Mouse (Mus musculus) CH12.LX (cell line): ENCODE results near the gene Gphb5. TPM values are rescaled to one million over a fixed set of nuclear protein-coding genes. Genes with fewer than 3 reads are reported as not detected.
"Not testable (repeated sequence)": the region's sequence is repeated elsewhere in the genome, so short reads cannot be mapped to it uniquely, and the experiment has no call there.

Experiments
- DNase-seq: peaks from one replicate; pipeline ENCODE4 v3.0.0-alpha.2; 2013; ENCODE audit errors: extremely low read depth
- H3K27ac ChIP-seq: 2 replicates; pipeline ENCODE4 v1.5.1; 2012; ENCODE audit warnings: low read depth, mild to moderate bottlenecking, control low read depth, moderate library complexity; ENCODE audit not compliant: insufficient read depth
- H3K27me3 ChIP-seq: replicated peaks from 2 replicates; pipeline ENCODE3; 2012; ENCODE audit warnings: inconsistent platforms
- H3K36me3 ChIP-seq, 2 experiments: replicated peaks in 1 of 2; 2 replicates each; pipeline versions ENCODE3 to v1.6.1; 2012; ENCODE audit warnings: inconsistent platforms in 1 of 2, low read length in 1 of 2, mild to moderate bottlenecking in 1 of 2, mixed read lengths in 1 of 2, moderate library complexity in 1 of 2; ENCODE audit not compliant: control insufficient read depth in 1 of 2, insufficient read depth in 1 of 2
- H3K4me1 ChIP-seq, 2 experiments: 2 replicates each; pipeline ENCODE4 v1.6.1; 2012; ENCODE audit warnings: inconsistent platforms in 1 of 2, moderate library complexity in 1 of 2; ENCODE audit not compliant: insufficient read depth in 2 of 2, control insufficient read depth in 1 of 2
- H3K4me2 ChIP-seq: 2 replicates; pipeline ENCODE4 v1.6.1; 2012; ENCODE audit warnings: low read depth, mild to moderate bottlenecking, control low read depth; ENCODE audit not compliant: poor library complexity, insufficient read depth, severe bottlenecking
- H3K4me3 ChIP-seq, 3 experiments: fragments of 150-350 bp in 1 of 3; sonication (generic) in 1 of 3; replicated peaks in 1 of 3; 2 replicates each; pipeline versions ENCODE3 to v1.5.1; 2011 to 2012; ENCODE audit warnings: low read depth in 2 of 3, low read length in 2 of 3, mild to moderate bottlenecking in 2 of 3, moderate library complexity in 2 of 3, control low read depth in 1 of 3, improper control_type of control experiment in 1 of 3, inconsistent platforms in 1 of 3, mixed read lengths in 1 of 3; ENCODE audit not compliant: poor library complexity in 1 of 3
- H3K79me2 ChIP-seq: replicated peaks from 2 replicates; pipeline ENCODE4 v1.6.1; 2012; ENCODE audit warnings: mild to moderate bottlenecking, moderate library complexity; ENCODE audit not compliant: control insufficient read depth, poor library complexity, insufficient read depth, severe bottlenecking; ENCODE audit errors: extremely low read depth
- H3K9ac ChIP-seq: 2 replicates; pipeline ENCODE4 v1.6.1; 2012; ENCODE audit warnings: low read depth, mild to moderate bottlenecking, control low read depth, moderate library complexity; ENCODE audit not compliant: insufficient read depth
- H3K9me3 ChIP-seq: replicated peaks from 2 replicates; pipeline ENCODE3; 2012; ENCODE audit warnings: low read length, inconsistent platforms, mixed read lengths
- BHLHE40 ChIP-seq: IDR thresholded peaks from 2 replicates; pipeline ENCODE4 v1.6.1; 2011; ENCODE audit warnings: mild to moderate bottlenecking, low read depth, low read length, improper control_type of control experiment
- ETS1 ChIP-seq: conservative IDR thresholded peaks from 2 replicates; pipeline ENCODE4 v1.6.1; 2012; ENCODE audit warnings: low read depth, mild to moderate bottlenecking, inconsistent platforms, low read length, improper control_type of control experiment, moderate library complexity
- GABPA ChIP-seq: IDR thresholded peaks from 2 replicates; pipeline ENCODE4 v1.6.1; 2012; ENCODE audit warnings: low read depth, low read length, improper control_type of control experiment, inconsistent platforms; ENCODE audit not compliant: insufficient replicate concordance
- KAT2A ChIP-seq: IDR thresholded peaks from 2 replicates; pipeline ENCODE4 v1.6.1; 2012; ENCODE audit warnings: low read length, improper control_type of control experiment, inconsistent platforms; ENCODE audit not compliant: insufficient replicate concordance
- MXI1 ChIP-seq: IDR thresholded peaks from 2 replicates; pipeline ENCODE4 v1.6.1; 2011; ENCODE audit warnings: mild to moderate bottlenecking, low read depth, low read length, improper control_type of control experiment
- MYC ChIP-seq: IDR thresholded peaks from 2 replicates; pipeline ENCODE4 v1.6.1; 2011; ENCODE audit warnings: low read depth, mild to moderate bottlenecking, improper control_type of control experiment, low read length
- NELFE ChIP-seq: IDR thresholded peaks from 2 replicates; pipeline ENCODE4 v1.6.1; 2011; ENCODE audit warnings: low read depth, low read length, improper control_type of control experiment
- PAX5 ChIP-seq: IDR thresholded peaks from 2 replicates; pipeline ENCODE4 v1.6.1; 2012; ENCODE audit warnings: low read length, inconsistent platforms, mixed read lengths
- SIN3A ChIP-seq: IDR thresholded peaks from 2 replicates; pipeline ENCODE4 v1.6.1; 2012; ENCODE audit warnings: low read length, improper control_type of control experiment, inconsistent platforms
- TBP ChIP-seq: conservative IDR thresholded peaks from 2 replicates; pipeline ENCODE4 v1.6.1; 2011; ENCODE audit warnings: low read depth, low read length, improper control_type of control experiment
- TCF12 ChIP-seq: IDR thresholded peaks from 2 replicates; pipeline ENCODE4 v1.6.1; 2014; ENCODE audit warnings: low read depth, mild to moderate bottlenecking, inconsistent platforms, low read length, improper control_type of control experiment
- UBTF ChIP-seq: IDR thresholded peaks from 2 replicates; pipeline ENCODE4 v1.6.1; 2012; ENCODE audit warnings: low read depth, mild to moderate bottlenecking, inconsistent platforms, low read length, improper control_type of control experiment, moderate library complexity
- USF2 ChIP-seq: conservative IDR thresholded peaks from 2 replicates; pipeline ENCODE4 v1.6.1; 2011; ENCODE audit warnings: low read depth, low read length, improper control_type of control experiment
- ZC3H11A ChIP-seq: IDR thresholded peaks from 2 replicates; pipeline ENCODE4 v1.6.1; 2012; ENCODE audit warnings: low read depth, mild to moderate bottlenecking, inconsistent platforms, low read length, improper control_type of control experiment
- ZMIZ1 ChIP-seq: IDR thresholded peaks from 2 replicates; pipeline ENCODE4 v1.6.1; 2012; ENCODE audit warnings: low read depth, mild to moderate bottlenecking, inconsistent platforms, low read length, improper control_type of control experiment
- dilution Hi-C: fragments of 300-500 bp; cut with MboI; formaldehyde crosslinking; loops from 2 replicates; pipeline ENCODE4 v1.14.3; 2020; ENCODE audit warnings: low sequenced_read_pairs; ENCODE audit not compliant: extremely low pct_unique_long_range_greater_than_20kb, extremely low pct_ligation_motif_present
- in situ Hi-C: fragments of 300-500 bp; cut with MboI; formaldehyde crosslinking; loops from 3 replicates; pipeline ENCODE4 v1.14.3; 2019; ENCODE audit warnings: low sequenced_read_pairs, low pct_ligation_motif_present, low pct_unique_long_range_greater_than_20kb, mixed read lengths
- polyA plus RNA-seq: library from polyadenylated mRNA; unstranded; fragments of >175 nt; gene quantifications from 2 replicates; pipeline ENCODE4 v1.2.1, GENCODE M21; 2012; ENCODE audit warnings: low read depth; ENCODE audit not compliant: insufficient read length
- total RNA-seq, 2 experiments: library from RNA; depleted of rRNA; stranded (reverse); fragments of 300-350 nt in 1 of 2; fragments of >200 nt in 1 of 2; gene quantifications; 2 replicates each; pipeline ENCODE4 v1.2.3; 2012 to 2014

Gphb5 gene
- total and polyA plus RNA-seq, 3 experiments, result not detected

DNA sequence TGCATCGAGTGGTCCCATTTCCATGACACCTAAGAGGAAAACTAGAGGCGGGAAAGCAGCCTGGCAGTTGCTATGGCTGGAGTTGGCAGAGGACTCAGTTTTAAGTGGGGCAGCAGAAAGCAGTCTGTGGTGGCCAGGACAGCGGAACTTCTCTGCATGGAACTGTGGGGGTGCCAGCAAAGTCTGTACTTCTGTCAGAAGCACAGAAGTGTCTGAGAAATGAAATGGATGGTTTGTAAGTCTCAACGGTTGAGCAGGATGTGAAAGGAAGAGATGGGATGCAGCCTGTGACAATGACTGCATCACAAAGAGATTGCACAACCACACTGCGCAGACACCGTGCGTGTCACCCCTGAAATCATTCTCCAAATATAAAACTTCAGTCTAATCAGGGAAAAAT is 29.7 kb upstream of the Gphb5 start:
- H3K36me3 ChIP-seq, result peaks cover 0 to 9% of the 10 kb centered on the region in 2 experiments
- dilution Hi-C loops, result no loop called here
- no peaks in the 10 kb centered on the region for H3K9me3 ChIP-seq
- H3K27ac ChIP-seq, result no peak overlapping the region
- H3K9ac ChIP-seq, result no peak overlapping the region
- no peak for TF ChIP-seq ETS1
- no peak for TF ChIP-seq ZMIZ1
- TF ChIP-seq GABPA, result no peak
- TF ChIP-seq NELFE, result no peak
- no peak for TF ChIP-seq SIN3A
- TF ChIP-seq TCF12, result no peak
- TF ChIP-seq UBTF, result no peak
- TF ChIP-seq BHLHE40, result no peak
- TF ChIP-seq ZC3H11A, result no peak
- TF ChIP-seq MXI1, result no peak
- TF ChIP-seq USF2, result no peak
- no peak for TF ChIP-seq MYC
- TF ChIP-seq PAX5, result no peak
- no peak for TF ChIP-seq TBP
- no peak for TF ChIP-seq KAT2A
- no peaks in the 10 kb centered on the region for H3K27me3 ChIP-seq
- peaks cover 2 to 18% of the 10 kb centered on the region in 2 experiments; a peak in 2 of 4 replicates for H3K4me1 ChIP-seq
- in situ Hi-C loops, result no loop called here
- H3K4me3 ChIP-seq, result no peak overlapping the region
- DNase-seq, result no peak
- H3K79me2 ChIP-seq, result no peaks in the 10 kb centered on the region
- no peak overlapping the region for H3K4me2 ChIP-seq

DNA sequence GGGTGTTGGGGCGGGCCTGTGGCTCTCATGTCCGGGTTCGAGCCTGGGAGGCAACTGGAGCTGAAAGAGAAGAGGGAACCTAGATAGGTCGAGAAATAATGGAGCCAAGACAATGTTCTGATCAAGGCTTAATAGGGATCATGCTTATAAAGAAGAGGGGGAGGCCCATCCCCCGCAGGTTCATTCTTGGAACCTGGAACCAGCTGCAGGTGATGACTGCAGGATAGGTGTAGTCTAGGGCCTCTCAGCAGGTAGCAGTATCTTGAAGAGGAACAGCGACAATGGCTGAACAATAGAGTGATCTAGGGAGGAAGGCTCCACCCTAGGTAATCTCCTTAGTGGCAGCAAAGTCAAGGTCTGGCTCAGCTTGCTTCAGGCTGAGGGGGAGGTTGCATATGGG is 15.8 kb upstream of the Gphb5 start:
- DNase-seq, dilution Hi-C loops, H3K4me2 ChIP-seq, in situ Hi-C loops, H3K27me3 ChIP-seq, H3K79me2 ChIP-seq, H3K36me3 ChIP-seq, H3K27ac ChIP-seq, H3K4me1 ChIP-seq, H3K4me3 ChIP-seq, H3K9me3 ChIP-seq, H3K9ac ChIP-seq: not testable (repeated sequence)
